Mouse (Mus musculus) left cerebral cortex, adult 8-10 months (tissue): ENCODE measurements around the gene 2410131K14Rik. TPM values are rescaled to one million over a fixed set of nuclear protein-coding genes. Genes with fewer than 3 reads are reported as not detected.

Experiments
- DNase-seq, 2 experiments: peaks; one replicate each; pipeline ENCODE4 v3.0.0; 2022; ENCODE audit warnings: low spot score in 2 of 2
- total RNA-seq, 4 experiments: library from RNA; stranded (reverse); gene quantifications; 2 replicates each; pipeline ENCODE4 v1.2.4; 2022

Gene 2410131K14Rik
- total RNA-seq, 4 experiments from 2014 or later: 12.1 to 14.6 (median 12.3) TPM

GRCm38 (mm10) chr5:118310389-118310788 lies 65.4 kb downstream of the 2410131K14Rik start:
- no peak for DNase-seq

- DNase-seq: no peak
Measured at GRCm38 (mm10) chr5:118311251-118311650, 66.2 kb downstream of the 2410131K14Rik start.

GRCm38 (mm10) chr5:118313766-118314165 lies 68.7 kb downstream of the 2410131K14Rik start:
- DNase-seq: no peak

Other genes with a start within 250 kb of the 2410131K14Rik start
- gene Tesc, start 217.5 kb upstream of the 2410131K14Rik start, total RNA-seq: 10 to 100 TPM; 84.0 to 92.2 (median 89.0) TPM
- gene Fbxw8, start 89.8 kb upstream of the 2410131K14Rik start, total RNA-seq: 10 to 100 TPM; 30.5 to 33.5 (median 31.6) TPM
- 10 to 100 TPM; 20.5 to 24.4 (median 22.5) TPM for gene Hrk, start 80.6 kb upstream of the 2410131K14Rik start, total RNA-seq
- 10 to 100 TPM; 70.1 to 81.7 (median 76.0) TPM for gene Rnft2, start 111 bp upstream of the 2410131K14Rik start, total RNA-seq